Mouse (Mus musculus) heart, embryonic 13.5 days (tissue): ENCODE measurements at regions not wholly inside any gene's neighbourhood (a gene's known extent, or its start where the extent isn't known, plus 50 kb on each side); places are given as distances from the start of the nearest gene placed in this dataset.
"Not testable (repeated sequence)": the region's sequence is repeated elsewhere in the genome, so short reads cannot be mapped to it uniquely, and the experiment has no call there.

Experiments used
- ATAC-seq: fragments of 200-750 bp; cut with Nextera tagmentation; 2 replicates; pipeline ENCODE4 v1.8.0; 2017; ENCODE audit warnings: moderate TSS enrichment; ENCODE audit not compliant: insufficient number of reproducible peaks, low FRiP score, low TSS enrichment; ENCODE audit errors: extremely low read depth
- H3K27ac ChIP-seq: fragments of 300-500 bp; sonication (generic); replicated peaks from 2 replicates; pipeline ENCODE4 v1.5.1; 2015; ENCODE audit warnings: moderate library complexity, mild to moderate bottlenecking, inconsistent platforms
- H3K27me3 ChIP-seq: fragments of 300-500 bp; sonication (generic); replicated peaks from 2 replicates; pipeline ENCODE4 v1.6.1; 2015; ENCODE audit warnings: mild to moderate bottlenecking, inconsistent platforms
- H3K36me3 ChIP-seq: fragments of 300-500 bp; sonication (generic); 2 replicates; pipeline ENCODE4 v1.6.1; 2015; ENCODE audit warnings: mild to moderate bottlenecking, inconsistent platforms
- H3K4me1 ChIP-seq: fragments of 300-500 bp; sonication (generic); 2 replicates; pipeline ENCODE4 v1.6.1; 2015; ENCODE audit warnings: inconsistent platforms
- H3K4me2 ChIP-seq: fragments of 300-500 bp; sonication (generic); 2 replicates; pipeline ENCODE4 v1.6.1; 2015; ENCODE audit warnings: inconsistent platforms, mild to moderate bottlenecking, moderate library complexity
- H3K4me3 ChIP-seq: fragments of 300-500 bp; sonication (generic); 2 replicates; pipeline ENCODE4 v1.5.1; 2015; ENCODE audit warnings: moderate library complexity, mild to moderate bottlenecking, inconsistent platforms
- H3K9ac ChIP-seq: fragments of 300-500 bp; sonication (generic); 2 replicates; pipeline ENCODE4 v1.6.1; 2015; ENCODE audit warnings: inconsistent platforms, mild to moderate bottlenecking, moderate library complexity
- H3K9me3 ChIP-seq: fragments of 300-500 bp; sonication (generic); 2 replicates; pipeline ENCODE4 v1.6.1; 2016; ENCODE audit warnings: inconsistent platforms
- WGBS: fragments of 180-500 bp; shearing (Covaris S2); methylation state at CpG from one replicate; pipeline ENCODE4 v1.1.7; 2015; ENCODE audit warnings: mixed read lengths; 5-methylcytosine and 5-hydroxymethylcytosine counted together

GRCm38 (mm10) chr9:116425400-116425799 is 250.2 kb upstream of the Tgfbr2 start:
- H3K4me1 ChIP-seq, result not testable (repeated sequence)
- WGBS, result 68% methylated on average over 9 of the region's 9 CpGs

DNA sequence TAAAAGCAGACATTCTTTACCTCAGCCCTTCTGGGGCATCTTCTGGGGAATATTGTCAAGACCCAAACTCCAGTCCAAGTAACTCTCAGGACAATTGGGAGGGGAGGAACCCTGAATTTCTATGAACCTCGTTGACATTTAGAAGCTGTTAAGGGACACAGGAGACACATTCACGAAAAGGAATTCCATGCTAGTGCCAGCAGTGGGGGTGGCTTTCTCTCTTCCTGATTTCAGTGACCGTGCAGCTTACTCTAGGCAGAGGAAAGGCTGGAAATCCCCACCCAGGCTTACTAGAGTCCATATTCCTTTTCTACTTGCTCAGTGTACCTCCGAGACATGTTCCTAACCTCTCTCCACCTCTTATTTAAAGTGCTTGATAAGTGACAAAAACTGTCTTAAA is 239.9 kb upstream of the Tgfbr2 start:
- no peak overlapping the region for H3K27ac ChIP-seq
- H3K9me3 ChIP-seq, result peaks cover 4% of the 10 kb centered on the region; the same call in 1 of the 2 replicates
- no peak overlapping the region for H3K4me2 ChIP-seq
- H3K4me3 ChIP-seq, result no peak overlapping the region
- no peak overlapping the region for H3K9ac ChIP-seq
- peaks cover 8% of the 10 kb centered on the region; the same call in 1 of the 2 replicates for H3K4me1 ChIP-seq
- H3K36me3 ChIP-seq, result no peaks in the 10 kb centered on the region
- no peaks in the 10 kb centered on the region for H3K27me3 ChIP-seq
- 26% methylated on average over 4 of the region's 4 CpGs for WGBS
- ATAC-seq, result no peak

More at GRCm38 (mm10) chr9:116425400-116425799, 250.2 kb upstream of the Tgfbr2 start:
- H3K27me3 ChIP-seq, ATAC-seq, H3K27ac ChIP-seq, H3K4me2 ChIP-seq, H3K9me3 ChIP-seq, H3K36me3 ChIP-seq, H3K4me3 ChIP-seq, H3K9ac ChIP-seq: not testable (repeated sequence)

- peaks cover 8% of the 10 kb centered on the region; the same call in 1 of the 2 replicates for H3K4me1 ChIP-seq
- peaks cover 6% of the 10 kb centered on the region; the same call in 1 of the 2 replicates for H3K9me3 ChIP-seq
- no peak overlapping the region for H3K4me3 ChIP-seq
- no peaks in the 10 kb centered on the region for H3K27me3 ChIP-seq
- H3K27ac ChIP-seq, result no peak overlapping the region
- no peak for ATAC-seq
- H3K9ac ChIP-seq, result no peak overlapping the region
- H3K4me2 ChIP-seq, result no peak overlapping the region
- 62% methylated on average over 5 of the region's 5 CpGs for WGBS
- H3K36me3 ChIP-seq, result no peaks in the 10 kb centered on the region
Measured at GRCm38 (mm10) chr9:116411067-116411466, 235.9 kb upstream of the Tgfbr2 start.

- no peak overlapping the region for H3K4me3 ChIP-seq
- no peak for ATAC-seq
- 85% methylated on average over 8 of the region's 8 CpGs for WGBS
Measured at GRCm38 (mm10) chr9:116410461-116410860, 235.3 kb upstream of the Tgfbr2 start.

GRCm38 (mm10) chr9:116408116-116408515 is 233.0 kb upstream of the Tgfbr2 start:
- Histone ChIP-seq H3K27me3 (no peaks in the 10 kb centered on the region), H3K9ac (no peak overlapping the region), H3K4me1 (no peaks in the 10 kb centered on the region), H3K9me3 (peaks cover 6% of the 10 kb centered on the region; the same call in 1 of the 2 replicates), H3K36me3 (no peaks in the 10 kb centered on the region), H3K4me3 (no peak overlapping the region), H3K4me2 (no peak overlapping the region), H3K27ac (no peak overlapping the region)
- WGBS, result 78% methylated on average over 2 of the region's 2 CpGs
- no peak for ATAC-seq

More at GRCm38 (mm10) chr9:116410461-116410860, 235.3 kb upstream of the Tgfbr2 start:
- no peaks in the 10 kb centered on the region for H3K36me3 ChIP-seq
- H3K9ac ChIP-seq, result no peak overlapping the region
- no peak overlapping the region for H3K4me2 ChIP-seq
- H3K9me3 ChIP-seq, result peaks cover 6% of the 10 kb centered on the region; the same call in 1 of the 2 replicates
- no peak overlapping the region for H3K27ac ChIP-seq
- no peaks in the 10 kb centered on the region for H3K27me3 ChIP-seq
- H3K4me1 ChIP-seq, result peaks cover 7% of the 10 kb centered on the region; the same call in 1 of the 2 replicates

DNA sequence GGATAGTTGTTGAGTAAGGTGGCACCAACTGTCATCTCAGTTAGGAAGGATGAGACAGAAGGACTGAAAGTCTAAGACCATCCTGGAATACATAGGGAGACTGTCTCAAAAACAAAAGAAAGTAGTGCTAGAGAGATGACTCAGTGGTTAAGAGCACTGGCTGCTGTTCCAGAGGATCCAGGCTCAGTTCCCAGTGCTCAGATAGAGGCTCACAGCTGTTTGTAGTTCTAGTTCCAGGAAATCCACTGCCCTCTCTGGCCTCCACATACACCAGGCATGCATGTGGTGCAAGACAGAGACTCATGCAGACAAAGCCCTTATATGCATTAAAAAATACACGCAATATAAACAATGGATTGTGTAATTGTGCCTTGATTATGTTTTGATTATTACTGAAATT is 229.9 kb upstream of the Tgfbr2 start:
- Histone ChIP-seq H3K9me3 (peaks cover 6% of the 10 kb centered on the region; the same call in 1 of the 2 replicates), H3K4me3 (no peak overlapping the region), H3K9ac (no peak overlapping the region), H3K36me3 (no peaks in the 10 kb centered on the region), H3K4me2 (no peak overlapping the region), H3K27me3 (no peaks in the 10 kb centered on the region), H3K27ac (no peak overlapping the region), H3K4me1 (no peaks in the 10 kb centered on the region)
- no peak for ATAC-seq
- 87% methylated on average over 1 of the region's 1 CpGs for WGBS

DNA sequence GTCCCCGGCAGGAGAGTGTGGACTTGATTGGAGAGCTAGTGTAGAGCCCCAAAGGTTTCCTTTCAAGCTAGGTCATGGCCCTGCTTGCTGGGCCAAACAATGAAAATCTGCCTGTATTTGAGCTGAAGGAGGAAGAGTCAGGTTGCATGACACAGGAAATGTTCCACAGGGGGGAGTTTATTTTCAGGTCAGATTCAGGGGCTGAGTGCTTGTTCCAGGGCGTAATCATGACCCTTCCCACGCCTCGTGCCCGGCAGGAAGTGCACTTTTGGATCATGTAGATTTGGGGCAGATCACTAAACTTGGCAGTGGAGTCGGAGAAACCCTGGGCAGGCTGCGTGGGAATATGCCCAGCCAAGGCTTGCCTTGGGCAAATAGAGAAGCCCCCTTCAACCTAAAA is 226.7 kb upstream of the Tgfbr2 start:
- no peak for ATAC-seq
- WGBS, result 56% methylated on average over 7 of the region's 7 CpGs

DNA sequence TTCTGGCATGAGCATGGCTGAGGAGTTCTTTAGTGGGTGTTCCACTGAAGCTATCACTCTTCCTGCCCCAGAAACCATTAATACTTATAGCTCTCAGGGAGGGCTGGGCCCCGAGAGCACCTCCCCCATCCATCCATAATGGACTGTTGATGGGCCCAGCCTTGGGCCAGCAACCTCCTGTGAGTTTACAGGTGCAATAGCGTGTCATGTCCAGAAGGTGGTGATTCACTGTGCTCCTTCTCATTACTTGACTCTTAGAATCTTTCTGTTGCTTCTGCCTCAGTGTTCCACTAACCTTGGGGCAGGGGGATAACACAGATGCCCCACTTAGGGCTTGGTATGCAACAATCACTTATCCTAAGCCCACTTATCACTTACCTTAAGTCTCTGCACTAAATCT is 225.1 kb upstream of the Tgfbr2 start:
- Histone ChIP-seq H3K27me3 (0 out of 2 replicates have a peak, but pooled peaks cover 4% of the 10 kb centered on the region), H3K4me3 (no peak overlapping the region), H3K4me1 (no peaks in the 10 kb centered on the region), H3K4me2 (no peak overlapping the region), H3K9me3 (no peaks in the 10 kb centered on the region), H3K36me3 (no peaks in the 10 kb centered on the region), H3K27ac (no peak overlapping the region), H3K9ac (no peak overlapping the region)
- no peak for ATAC-seq
- whole genome bisulfite sequencing, result 41% methylated on average over 2 of the region's 2 CpGs

More for the DNA sequence above, 226.7 kb upstream of the Tgfbr2 start:
- Histone ChIP-seq H3K4me1 (no peaks in the 10 kb centered on the region), H3K4me3 (no peak overlapping the region), H3K27me3 (no peaks in the 10 kb centered on the region), H3K4me2 (no peak overlapping the region), H3K9me3 (no peaks in the 10 kb centered on the region), H3K9ac (no peak overlapping the region), H3K27ac (no peak overlapping the region), H3K36me3 (no peaks in the 10 kb centered on the region)

DNA sequence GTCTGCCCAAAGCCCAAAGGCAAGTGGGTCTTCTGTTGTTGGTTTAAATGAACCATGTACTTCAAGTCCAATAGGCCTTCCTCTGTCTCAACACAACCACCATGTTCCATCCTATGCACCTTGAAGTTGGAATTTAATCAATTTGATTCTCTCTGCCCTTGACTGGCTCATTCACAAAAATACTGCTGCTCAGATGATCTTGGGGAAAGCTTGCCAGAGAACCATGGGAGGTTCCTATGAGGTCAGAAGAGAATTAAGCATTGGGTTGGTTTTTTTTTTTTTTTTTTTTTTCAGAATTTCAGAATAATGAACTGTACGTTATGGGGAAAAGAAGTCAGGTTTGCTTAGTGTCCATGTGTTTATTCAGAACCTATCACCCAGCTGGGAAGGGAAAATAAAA is 224.1 kb upstream of the Tgfbr2 start:
- Histone ChIP-seq H3K4me3 (no peak overlapping the region), H3K9me3 (no peaks in the 10 kb centered on the region), H3K36me3 (no peaks in the 10 kb centered on the region), H3K4me2 (no peak overlapping the region), H3K4me1 (no peaks in the 10 kb centered on the region), H3K27me3 (0 out of 2 replicates have a peak, but pooled peaks cover 4% of the 10 kb centered on the region), H3K9ac (no peak overlapping the region), H3K27ac (no peak overlapping the region)
- ATAC-seq, result no peak
- 74% methylated on average over 1 of the region's 1 CpGs for WGBS

GRCm38 (mm10) chr9:116392258-116392657 is 217.1 kb upstream of the Tgfbr2 start:
- Histone ChIP-seq H3K36me3 (no peaks in the 10 kb centered on the region), H3K27ac (no peak overlapping the region), H3K4me3 (no peak overlapping the region), H3K4me2 (no peak overlapping the region), H3K4me1 (no peaks in the 10 kb centered on the region), H3K27me3 (0 out of 2 replicates have a peak, but pooled peaks cover 4% of the 10 kb centered on the region), H3K9ac (no peak overlapping the region), H3K9me3 (no peaks in the 10 kb centered on the region)
- ATAC-seq, result no peak
- 80% methylated on average over 8 of the region's 8 CpGs for WGBS

- no peak overlapping the region for H3K27ac ChIP-seq
- H3K4me2 ChIP-seq, result no peak overlapping the region
- H3K9ac ChIP-seq, result no peak overlapping the region
- WGBS, result 71% methylated on average over 3 of the region's 3 CpGs
- no peak for ATAC-seq
- no peaks in the 10 kb centered on the region for H3K9me3 ChIP-seq
- no peaks in the 10 kb centered on the region for H3K36me3 ChIP-seq
- peaks cover under 1% of the 10 kb centered on the region for H3K4me1 ChIP-seq
- no peaks in the 10 kb centered on the region for H3K27me3 ChIP-seq
- H3K4me3 ChIP-seq, result no peak overlapping the region
Measured at GRCm38 (mm10) chr9:116389781-116390180, 214.6 kb upstream of the Tgfbr2 start.

- ATAC-seq, result no peak
- no peak overlapping the region for H3K4me3 ChIP-seq
- H3K9ac ChIP-seq, result no peak overlapping the region
- 51% methylated on average over 8 of the region's 8 CpGs for WGBS
- no peak overlapping the region for H3K27ac ChIP-seq
- H3K4me2 ChIP-seq, result no peak overlapping the region
- peaks cover 9% of the 10 kb centered on the region for H3K4me1 ChIP-seq
- H3K36me3 ChIP-seq, result no peaks in the 10 kb centered on the region
- no peaks in the 10 kb centered on the region for H3K9me3 ChIP-seq
- H3K27me3 ChIP-seq, result no peaks in the 10 kb centered on the region
Measured at GRCm38 (mm10) chr9:116388863-116389262, 213.7 kb upstream of the Tgfbr2 start.
